Mouse (Mus musculus) erythroblast, embryonic 14.5 days (primary cell): ENCODE measurements around the gene Gm28635. TPM values are rescaled to one million over a fixed set of nuclear protein-coding genes. Genes with fewer than 3 reads are reported as not detected.

Source experiments
- H3K27me3 ChIP-seq: 2 replicates; pipeline ENCODE4 v1.6.1; 2012; ENCODE audit warnings: inconsistent platforms; ENCODE audit not compliant: control insufficient read depth
- H3K36me3 ChIP-seq: 2 replicates; pipeline ENCODE4 v1.6.1; 2012; ENCODE audit warnings: mild to moderate bottlenecking, inconsistent platforms; ENCODE audit not compliant: control insufficient read depth
- H3K4me1 ChIP-seq: 2 replicates; pipeline ENCODE4 v1.6.1; 2012; ENCODE audit warnings: inconsistent platforms; ENCODE audit not compliant: control insufficient read depth
- H3K4me3 ChIP-seq: replicated peaks from 2 replicates; pipeline ENCODE3; 2012; ENCODE audit warnings: moderate library complexity, mild to moderate bottlenecking, inconsistent platforms
- H3K9me3 ChIP-seq: 2 replicates; pipeline ENCODE4 v1.6.1; 2012; ENCODE audit warnings: low read length, inconsistent platforms, mixed read lengths; ENCODE audit not compliant: control insufficient read depth
- GATA1 ChIP-seq: IDR thresholded peaks from 2 replicates; pipeline ENCODE4 v1.6.1; 2012; ENCODE audit warnings: low read length, inconsistent platforms, mixed read lengths
- TAL1 ChIP-seq: IDR thresholded peaks from 3 replicates; pipeline ENCODE4 v1.6.1; 2012; ENCODE audit warnings: low read length, inconsistent platforms, mixed read lengths
- polyA plus RNA-seq: library from polyadenylated mRNA; stranded (reverse); fragments of >175 nt; gene quantifications from 2 replicates; pipeline ENCODE4 v1.2.3, GENCODE M21; 2012

Gm28635 gene
- polyA plus RNA-seq, 1 experiment = not detected

- Histone ChIP-seq H3K9me3 (no peaks in the 10 kb centered on the region), H3K4me1 (peaks cover 39% of the 10 kb centered on the region), H3K27me3 (no peaks in the 10 kb centered on the region), H3K4me3 (peak overlapping the region; percentile 12), H3K36me3 (no peaks in the 10 kb centered on the region)
- no peak for TF ChIP-seq GATA1
- no peak for TF ChIP-seq TAL1
Observed at GRCm38 (mm10) chr2:84648369-84648768, 29.5 kb downstream of the Gm28635 start.

GRCm38 (mm10) chr2:84647051-84647568, 30.7 kb downstream of the Gm28635 start:
- no peak overlapping the region for H3K4me3 ChIP-seq
- H3K27me3 ChIP-seq = no peaks in the 10 kb centered on the region
- no peaks in the 10 kb centered on the region for H3K9me3 ChIP-seq
- H3K36me3 ChIP-seq = no peaks in the 10 kb centered on the region
- peaks cover 36% of the 10 kb centered on the region for H3K4me1 ChIP-seq
- no peak for TF ChIP-seq GATA1
- no peak for TF ChIP-seq TAL1

GRCm38 (mm10) chr2:84646138-84646537, 31.7 kb downstream of the Gm28635 start:
- no peak for TF ChIP-seq GATA1
- no peak for TF ChIP-seq TAL1
- Histone ChIP-seq H3K4me1 (peaks cover 34% of the 10 kb centered on the region), H3K9me3 (no peaks in the 10 kb centered on the region), H3K4me3 (no peak overlapping the region), H3K27me3 (no peaks in the 10 kb centered on the region), H3K36me3 (no peaks in the 10 kb centered on the region; the same call in 1 of the 2 replicates)

GRCm38 (mm10) chr2:84640833-84641232, 37.0 kb downstream of the Gm28635 start:
- no peaks in the 10 kb centered on the region; the same call in 1 of the 2 replicates for H3K36me3 ChIP-seq
- H3K4me3 ChIP-seq = no peak overlapping the region
- peaks cover 17% of the 10 kb centered on the region for H3K4me1 ChIP-seq
- no peaks in the 10 kb centered on the region for H3K27me3 ChIP-seq
- no peaks in the 10 kb centered on the region for H3K9me3 ChIP-seq
- TF ChIP-seq TAL1 (no peak), GATA1 (no peak)

GRCm38 (mm10) chr2:84638428-84639220, 39.2 kb downstream of the Gm28635 start:
- no peaks in the 10 kb centered on the region; the same call in 1 of the 2 replicates for H3K36me3 ChIP-seq
- H3K4me3 ChIP-seq = no peak overlapping the region
- H3K27me3 ChIP-seq = no peaks in the 10 kb centered on the region
- TF ChIP-seq GATA1 = no peak
- H3K9me3 ChIP-seq = no peaks in the 10 kb centered on the region
- H3K4me1 ChIP-seq = peaks cover 30% of the 10 kb centered on the region

GRCm38 (mm10) chr2:84637452-84638165, 40.2 kb downstream of the Gm28635 start:
- Histone ChIP-seq H3K36me3 (no peaks in the 10 kb centered on the region; the same call in 1 of the 2 replicates), H3K4me1 (peaks cover 39% of the 10 kb centered on the region), H3K27me3 (no peaks in the 10 kb centered on the region), H3K9me3 (no peaks in the 10 kb centered on the region), H3K4me3 (no peak overlapping the region)
- TF ChIP-seq GATA1 (no peak), TAL1 (no peak)

GRCm38 (mm10) chr2:84636231-84636741, 41.6 kb downstream of the Gm28635 start:
- TF ChIP-seq TAL1 = no peak
- TF ChIP-seq GATA1 = no peak
- no peaks in the 10 kb centered on the region for H3K9me3 ChIP-seq
- peaks cover 43% of the 10 kb centered on the region for H3K4me1 ChIP-seq
- H3K27me3 ChIP-seq = no peaks in the 10 kb centered on the region
- peaks cover 3% of the 10 kb centered on the region for H3K36me3 ChIP-seq
- H3K4me3 ChIP-seq = no peak overlapping the region

GRCm38 (mm10) chr2:84635611-84636010, 42.2 kb downstream of the Gm28635 start:
- Histone ChIP-seq H3K27me3 (no peaks in the 10 kb centered on the region), H3K4me3 (no peak overlapping the region), H3K9me3 (no peaks in the 10 kb centered on the region), H3K36me3 (peaks cover 3% of the 10 kb centered on the region), H3K4me1 (peaks cover 42% of the 10 kb centered on the region)
- TF ChIP-seq GATA1 (no peak), TAL1 (no peak)

GRCm38 (mm10) chr2:84634934-84635482, 42.8 kb downstream of the Gm28635 start:
- Histone ChIP-seq H3K27me3 (no peaks in the 10 kb centered on the region), H3K9me3 (no peaks in the 10 kb centered on the region), H3K4me3 (no peak overlapping the region), H3K36me3 (peaks cover 3% of the 10 kb centered on the region), H3K4me1 (peaks cover 41% of the 10 kb centered on the region)
- TF ChIP-seq TAL1 (no peak), GATA1 (no peak)
